Mouse (Mus musculus) liver, postnatal 0 days (tissue): ENCODE measurements at regions not wholly inside any gene's neighbourhood (a gene's known extent, or its start where the extent isn't known, plus 50 kb on each side); places are given as distances from the start of the nearest gene placed in this dataset.

Experiments
- CTCF ChIP-seq: sonication (generic); IDR thresholded peaks from 2 replicates; pipeline ENCODE4 v1.5.1; 2016; ENCODE audit warnings: antibody characterized with exemption, low read depth
- EP300 ChIP-seq: IDR thresholded peaks from 2 replicates; pipeline ENCODE4 v1.6.1; 2016; ENCODE audit warnings: antibody characterized with exemption, low read depth, mild to moderate bottlenecking

- TF ChIP-seq CTCF = no peak
- TF ChIP-seq EP300 = no peak
Observed at GRCm38 (mm10) chr2:178850320-178850719, 420.0 kb downstream of the Cdh26 start.
